ENCODE assay signal across 14 mouse cellular contexts in the genomic region with DNA sequence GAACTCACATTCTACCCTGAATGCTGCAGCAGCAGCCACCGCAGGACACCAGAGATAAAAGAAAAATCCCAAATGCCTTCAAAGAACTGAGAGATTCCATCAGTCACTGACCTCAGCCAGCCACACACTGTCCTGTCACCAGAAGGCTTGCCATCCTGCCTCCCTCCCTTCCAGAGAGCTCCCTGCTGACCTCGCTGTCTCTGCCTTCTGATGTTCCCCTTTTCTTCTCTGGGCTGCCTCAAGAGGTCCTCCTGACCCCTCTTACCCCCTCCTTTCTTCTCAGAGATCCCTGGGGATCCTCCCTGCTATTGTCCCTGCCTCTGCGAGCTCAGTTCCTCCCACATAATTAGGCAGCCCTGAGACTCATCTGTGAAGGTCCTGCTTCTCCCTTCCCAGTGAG. TPM values are rescaled to one million over a fixed set of nuclear protein-coding genes. Genes with fewer than 3 reads are reported as not detected.
DNase-seq lines count a peak whose midpoint lies in the region; ATAC-seq and TF ChIP-seq lines count a peak whose summit lies in the region.
"Had no signal": no experiment of that assay in that cellular context is flagged by ENCODE, and none has a peak within 500 bp of the region (broad histone marks: within the 10 kb centered on the region; RNA-seq: fewer than 3 reads in every experiment).

No protein-coding gene starts in this region.

- no peaks in the 10 kb centered on the region for H3K36me3 ChIP-seq in hindbrain, embryonic 10.5 days
- no peaks in the 10 kb centered on the region for H3K36me3 ChIP-seq in hindbrain, postnatal 0 days (ENCODE audit: insufficient read depth, low read length)
- H3K36me3 ChIP-seq in neural tube, embryonic 11.5 days (ENCODE audit: control insufficient read depth, insufficient read depth, low read length) = no peaks in the 10 kb centered on the region
- H3K36me3 ChIP-seq: limb, embryonic 15.5 days; lung, embryonic 15.5 days had no signal

- ATAC-seq in hindbrain, postnatal 0 days = no peak
- peak; percentile 44 for ATAC-seq in erythroblast, adult 5-6 weeks (replicated peaks; ENCODE audit: low FRiP score, poor library complexity, severe bottlenecking)
- no peak for ATAC-seq in neural tube, embryonic 11.5 days (ENCODE audit: insufficient read depth, low FRiP score, low TSS enrichment)

- WGBS in hindbrain, embryonic 10.5 days = 1% methylated on average over 3 of the region's 3 CpGs
- 18% methylated on average over 3 of the region's 3 CpGs for WGBS in hindbrain, postnatal 0 days
- 2% methylated on average over 3 of the region's 3 CpGs for WGBS in neural tube, embryonic 11.5 days

- DNase-seq in hindbrain, embryonic 10.5 days (ENCODE audit: low spot score) = peak; percentile 67
- no peak for DNase-seq in hindbrain, postnatal 0 days (ENCODE audit: low spot score)
- DNase-seq in brain, adult 2 months (ENCODE audit: low read depth, low spot score) = peak; percentile 37
- peak; percentile 28 for DNase-seq in neural tube, embryonic 11.5 days (ENCODE audit: low spot score)
- no peak for DNase-seq in layer of hippocampus, adult 8-10 months (ENCODE audit: low spot score in 2 of 2)
- DNase-seq in left cerebral cortex, adult 8-10 months (ENCODE audit: low spot score in 2 of 2) = no peak
- no peak for DNase-seq in thymus, postnatal 4 days
- DNase-seq: gastrocnemius, adult 2 months; kidney, adult 18-20 months; thymus, adult 2 months had no signal

- peak overlapping the region; percentile 70; the same call in 1 of the 2 replicates for H3K27ac ChIP-seq in hindbrain, embryonic 10.5 days
- H3K27ac ChIP-seq in hindbrain, postnatal 0 days = no peak overlapping the region
- H3K27ac ChIP-seq in neural tube, embryonic 11.5 days (ENCODE audit: low read depth, low read length) = no peak overlapping the region
- H3K27ac ChIP-seq: gastrocnemius, adult 2 months; left cerebral cortex, adult 2 months; limb, embryonic 15.5 days; lung, embryonic 15.5 days had no signal

- H3K27me3 ChIP-seq in hindbrain, embryonic 10.5 days (ENCODE audit: insufficient read depth, poor library complexity, severe bottlenecking) = peaks cover 67% of the 10 kb centered on the region
- no peaks in the 10 kb centered on the region for H3K27me3 ChIP-seq in hindbrain, postnatal 0 days (ENCODE audit: insufficient read depth, low read length)
- H3K27me3 ChIP-seq in neural tube, embryonic 11.5 days (ENCODE audit: control insufficient read depth, insufficient read depth, low read length) = no peaks in the 10 kb centered on the region
- H3K27me3 ChIP-seq: lung, embryonic 15.5 days had no signal

- peaks cover 28% of the 10 kb centered on the region for H3K4me1 ChIP-seq in hindbrain, embryonic 10.5 days (replicated peaks)
- H3K4me1 ChIP-seq in hindbrain, postnatal 0 days (ENCODE audit: insufficient read depth, low read length) = no peaks in the 10 kb centered on the region
- no peaks in the 10 kb centered on the region for H3K4me1 ChIP-seq in neural tube, embryonic 11.5 days (ENCODE audit: control insufficient read depth, insufficient read depth, low read length)
- H3K4me1 ChIP-seq: limb, embryonic 15.5 days; lung, embryonic 15.5 days had no signal

- H3K9ac ChIP-seq in hindbrain, postnatal 0 days (replicated peaks; ENCODE audit: low read length) = no peak overlapping the region
- no peak overlapping the region for H3K9ac ChIP-seq in neural tube, embryonic 11.5 days (ENCODE audit: low read length)
- H3K9ac ChIP-seq: limb, embryonic 15.5 days; lung, embryonic 15.5 days had no signal

- no peak overlapping the region for H3K4me3 ChIP-seq in hindbrain, embryonic 10.5 days
- H3K4me3 ChIP-seq in hindbrain, postnatal 0 days (ENCODE audit: low read length) = no peak overlapping the region
- no peak overlapping the region for H3K4me3 ChIP-seq in neural tube, embryonic 11.5 days (ENCODE audit: low read depth, low read length)
- H3K4me3 ChIP-seq: gastrocnemius, adult 2 months; left cerebral cortex, adult 2 months; limb, embryonic 15.5 days; lung, embryonic 15.5 days had no signal

- H3K4me2 ChIP-seq in hindbrain, postnatal 0 days (ENCODE audit: low read depth, low read length) = no peak overlapping the region
- H3K4me2 ChIP-seq in neural tube, embryonic 11.5 days (ENCODE audit: low read depth) = no peak overlapping the region
- H3K4me2 ChIP-seq: limb, embryonic 15.5 days; lung, embryonic 15.5 days had no signal

- TF ChIP-seq CTCF in hindbrain, postnatal 0 days (IDR thresholded peaks at IDR 0.05; ENCODE audit: low read depth) = no peak

- no peaks in the 10 kb centered on the region for H3K9me3 ChIP-seq in hindbrain, embryonic 10.5 days
- no peaks in the 10 kb centered on the region for H3K9me3 ChIP-seq in hindbrain, postnatal 0 days (ENCODE audit: low read length)
- H3K9me3 ChIP-seq in neural tube, embryonic 11.5 days (ENCODE audit: control insufficient read depth, low read length) = no peaks in the 10 kb centered on the region
- H3K9me3 ChIP-seq: limb, embryonic 15.5 days; lung, embryonic 15.5 days had no signal

RNA-seq across cellular contexts. Expression of a gene that starts 7.2 kb away (rescaled TPM):
- polyA plus RNA-seq in hindbrain, embryonic 10.5 days (2016; fragmentation: Nextera tagmentation; extraction: Ambion mirVana) = 3.3 and 5.0 TPM in 2 replicates
- total RNA-seq in hindbrain, postnatal 0 days (2014; rRNA removed) = 42.1 and 49.1 TPM in 2 replicates
- 32.4 and 35.6 TPM in 2 replicates for polyA plus RNA-seq in hindbrain, postnatal 0 days (2015; fragmentation: Nextera tagmentation; extraction: Ambion mirVana)
- total RNA-seq in erythroblast, adult 5-6 weeks (2015; ENCODE audit: low replicate concordance) = not detected in 2 replicates
- not detected in 2 replicates for total RNA-seq in erythroblast, adult 5-6 weeks (2017; ENCODE audit: low replicate concordance)
- 1.6 and 1.9 TPM in 2 replicates for polyA plus RNA-seq in neural tube, embryonic 11.5 days (2014; fragmentation: Nextera tagmentation; extraction: Ambion mirVana)
- 100 to 1,000 TPM in 2 of 4 experiments, 10 to 100 TPM in 2; 96.0 to 116 (median 105) TPM for total RNA-seq in layer of hippocampus, adult 8-10 months (2022)
- 100 to 1,000 TPM; 351 to 426 (median 388) TPM for total RNA-seq in left cerebral cortex, adult 8-10 months (2022)

RNA-seq across cellular contexts. Expression of a gene that starts 39.3 kb away (rescaled TPM):
- polyA plus RNA-seq in hindbrain, embryonic 10.5 days (2016; fragmentation: Nextera tagmentation; extraction: Ambion mirVana) = 3.2 and 6.2 TPM in 2 replicates
- total RNA-seq in hindbrain, postnatal 0 days (2014; rRNA removed) = 7.4 and 20.1 TPM in 2 replicates
- 2.1 and 2.3 TPM in 2 replicates for polyA plus RNA-seq in hindbrain, postnatal 0 days (2015; fragmentation: Nextera tagmentation; extraction: Ambion mirVana)
- total RNA-seq in erythroblast, adult 5-6 weeks (2015; ENCODE audit: low replicate concordance) = 50.1 and 53.1 TPM in 2 replicates
- total RNA-seq in erythroblast, adult 5-6 weeks (2017; ENCODE audit: low replicate concordance) = 19.9 and 25.2 TPM in 2 replicates
- polyA plus RNA-seq in neural tube, embryonic 11.5 days (2014; fragmentation: Nextera tagmentation; extraction: Ambion mirVana) = 4.6 and 5.7 TPM in 2 replicates
- 10 to 100 TPM; 12.3 to 64.3 (median 33.4) TPM for total RNA-seq in layer of hippocampus, adult 8-10 months (2022)
- total RNA-seq in left cerebral cortex, adult 8-10 months (2022) = 10 to 100 TPM; 21.6 to 40.6 (median 29.6) TPM

Comparison
In these comparisons a context has a peak if more than half of its experiments do, and no peak if none do; other contexts are left out.
1. DNase-seq: peak in hindbrain, embryonic 10.5 days (single experiment), brain, adult 2 months (single experiment) and neural tube, embryonic 11.5 days (single experiment); none in hindbrain, postnatal 0 days (single experiment), layer of hippocampus, adult 8-10 months (0 of 2), left cerebral cortex, adult 8-10 months (0 of 2) and thymus, postnatal 4 days (single experiment).
2. RNA of a gene that starts 7.2 kb away (total RNA-seq): 351 to 426 TPM in left cerebral cortex, adult 8-10 months, 96.0 to 116 TPM in layer of hippocampus, adult 8-10 months and 42.1 to 49.1 TPM in hindbrain, postnatal 0 days; not detected in erythroblast, adult 5-6 weeks; every median in the first group is over 10 times any median in the second.